Mouse (Mus musculus) forebrain, embryonic 16.5 days (tissue): ENCODE measurements around the gene Scand1. TPM values are rescaled to one million over a fixed set of nuclear protein-coding genes. Genes with fewer than 3 reads are reported as not detected.

Experiments
- ATAC-seq: fragments of 200-750 bp; cut with Nextera tagmentation; 2 replicates; pipeline ENCODE4 v1.8.0; 2017; ENCODE audit warnings: mild to moderate bottlenecking, moderate library complexity
- H3K27ac ChIP-seq: fragments of 300-500 bp; sonication (generic); 2 replicates; pipeline ENCODE4 v1.5.1; 2014; ENCODE audit warnings: low read length, control low read depth
- H3K27me3 ChIP-seq: fragments of 300-500 bp; sonication (generic); replicated peaks from 2 replicates; pipeline ENCODE4 v1.6.1; 2014; ENCODE audit warnings: low read length; ENCODE audit not compliant: control insufficient read depth, insufficient read depth
- H3K36me3 ChIP-seq: fragments of 300-500 bp; sonication (generic); 2 replicates; pipeline ENCODE4 v1.6.1; 2014; ENCODE audit not compliant: control insufficient read depth, insufficient read depth
- H3K4me1 ChIP-seq: fragments of 300-500 bp; sonication (generic); replicated peaks from 2 replicates; pipeline ENCODE4 v1.6.1; 2014; ENCODE audit warnings: low read length; ENCODE audit not compliant: control insufficient read depth, insufficient read depth
- H3K4me2 ChIP-seq: fragments of 300-500 bp; sonication (generic); 2 replicates; pipeline ENCODE4 v1.6.1; 2014; ENCODE audit warnings: mild to moderate bottlenecking, low read length, control low read depth
- H3K4me3 ChIP-seq: fragments of 300-500 bp; sonication (generic); replicated peaks from 2 replicates; pipeline ENCODE4 v1.5.1; 2014; ENCODE audit warnings: mild to moderate bottlenecking, low read length, control low read depth
- H3K9ac ChIP-seq: fragments of 300-500 bp; sonication (generic); replicated peaks from 2 replicates; pipeline ENCODE4 v1.6.1; 2014; ENCODE audit warnings: low read depth, low read length, control low read depth
- H3K9me3 ChIP-seq: fragments of 300-500 bp; sonication (generic); 2 replicates; pipeline ENCODE4 v1.6.1; 2016; ENCODE audit warnings: low read length; ENCODE audit not compliant: control insufficient read depth
- WGBS: fragments of 180-500 bp; shearing (Covaris S2); extraction: QIAGEN DNeasy Blood & Tissue Kit; methylation state at CpG from one replicate; pipeline ENCODE4 v1.1.7; 2014; 5-methylcytosine and 5-hydroxymethylcytosine counted together
- polyA plus RNA-seq: library from polyadenylated mRNA; unstranded; fragments of >200 nt; fragmentation: Nextera tagmentation; extraction: Ambion mirVana; gene quantifications from 2 replicates; pipeline ENCODE4 v1.2.1, GENCODE M21; 2015

Scand1 gene
- polyA plus RNA-seq, 1 experiment from 2014 or later: 60.6 TPM

GRCm38 (mm10) chr2:156310945-156311344 lies 1.6 kb downstream of the Scand1 start:
- peaks cover 12% of the 10 kb centered on the region for H3K4me1 ChIP-seq
- no peak overlapping the region for H3K27ac ChIP-seq
- no peak overlapping the region for H3K9ac ChIP-seq
- H3K9me3 ChIP-seq: no peaks in the 10 kb centered on the region
- H3K4me3 ChIP-seq: no peak overlapping the region
- H3K27me3 ChIP-seq: no peaks in the 10 kb centered on the region
- H3K36me3 ChIP-seq: no peaks in the 10 kb centered on the region
- no peak for ATAC-seq
- peak overlapping the region; percentile 81; the same call in 1 of the 2 replicates for H3K4me2 ChIP-seq
- WGBS: 92% methylated on average over 5 of the region's 5 CpGs

- Histone ChIP-seq H3K4me1 (peaks cover 12% of the 10 kb centered on the region), H3K9ac (no peak overlapping the region), H3K9me3 (no peaks in the 10 kb centered on the region), H3K27me3 (no peaks in the 10 kb centered on the region), H3K4me3 (no peak overlapping the region), H3K36me3 (no peaks in the 10 kb centered on the region), H3K4me2 (no peak overlapping the region), H3K27ac (no peak overlapping the region)
- ATAC-seq: no peak
- 98% methylated on average over 5 of the region's 5 CpGs for WGBS
Measured at GRCm38 (mm10) chr2:156310455-156310854, 2.0 kb downstream of the Scand1 start.

GRCm38 (mm10) chr2:156309948-156310347 lies 2.6 kb downstream of the Scand1 start:
- no peak overlapping the region for H3K4me3 ChIP-seq
- H3K27me3 ChIP-seq: no peaks in the 10 kb centered on the region
- H3K36me3 ChIP-seq: no peaks in the 10 kb centered on the region
- peaks cover 12% of the 10 kb centered on the region for H3K4me1 ChIP-seq
- 97% methylated on average over 5 of the region's 5 CpGs for WGBS
- no peak overlapping the region for H3K4me2 ChIP-seq
- no peak overlapping the region for H3K9ac ChIP-seq
- ATAC-seq: no peak
- no peaks in the 10 kb centered on the region for H3K9me3 ChIP-seq
- H3K27ac ChIP-seq: no peak overlapping the region

GRCm38 (mm10) chr2:156307261-156307660 lies 5.2 kb downstream of the Scand1 start:
- Histone ChIP-seq H3K9me3 (no peaks in the 10 kb centered on the region), H3K27me3 (no peaks in the 10 kb centered on the region), H3K9ac (no peak overlapping the region), H3K4me3 (no peak overlapping the region), H3K36me3 (0 out of 2 replicates have a peak, but pooled peaks cover 2% of the 10 kb centered on the region), H3K27ac (no peak overlapping the region), H3K4me2 (no peak overlapping the region), H3K4me1 (peaks cover 6% of the 10 kb centered on the region)
- 56% methylated on average over 5 of the region's 5 CpGs for WGBS
- ATAC-seq: no peak

GRCm38 (mm10) chr2:156305818-156306217 lies 6.7 kb downstream of the Scand1 start:
- H3K36me3 ChIP-seq: peaks cover 4% of the 10 kb centered on the region; the same call in 1 of the 2 replicates

GRCm38 (mm10) chr2:156304351-156304750 lies 8.2 kb downstream of the Scand1 start:
- Histone ChIP-seq H3K9me3 (no peaks in the 10 kb centered on the region), H3K4me2 (no peak overlapping the region), H3K27ac (no peak overlapping the region), H3K36me3 (peaks cover 5% of the 10 kb centered on the region; the same call in 1 of the 2 replicates), H3K4me1 (no peaks in the 10 kb centered on the region), H3K4me3 (no peak overlapping the region), H3K27me3 (no peaks in the 10 kb centered on the region), H3K9ac (no peak overlapping the region)
- no peak for ATAC-seq
- 95% methylated on average over 4 of the region's 4 CpGs for WGBS

More at GRCm38 (mm10) chr2:156305818-156306217, 6.7 kb downstream of the Scand1 start:
- no peaks in the 10 kb centered on the region for H3K27me3 ChIP-seq
- H3K9ac ChIP-seq: no peak overlapping the region
- 95% methylated on average over 2 of the region's 2 CpGs for WGBS
- no peak overlapping the region for H3K4me3 ChIP-seq
- no peaks in the 10 kb centered on the region for H3K9me3 ChIP-seq
- no peak overlapping the region for H3K4me2 ChIP-seq
- H3K27ac ChIP-seq: no peak overlapping the region
- ATAC-seq: no peak; the same call in 1 of the 2 replicates
- H3K4me1 ChIP-seq: no peaks in the 10 kb centered on the region

GRCm38 (mm10) chr2:156302063-156302462 lies 10.4 kb downstream of the Scand1 start:
- no peaks in the 10 kb centered on the region for H3K4me1 ChIP-seq
- no peak overlapping the region for H3K4me3 ChIP-seq
- no peak for ATAC-seq
- peaks cover 11% of the 10 kb centered on the region for H3K36me3 ChIP-seq
- WGBS: 87% methylated on average over 4 of the region's 4 CpGs
- H3K27me3 ChIP-seq: no peaks in the 10 kb centered on the region
- no peaks in the 10 kb centered on the region for H3K9me3 ChIP-seq
- no peak overlapping the region for H3K9ac ChIP-seq
- no peak overlapping the region for H3K27ac ChIP-seq
- no peak overlapping the region for H3K4me2 ChIP-seq

GRCm38 (mm10) chr2:156298458-156298857 lies 14.0 kb downstream of the Scand1 start:
- Histone ChIP-seq H3K9me3 (no peaks in the 10 kb centered on the region), H3K27me3 (no peaks in the 10 kb centered on the region), H3K4me2 (no peak overlapping the region), H3K4me1 (no peaks in the 10 kb centered on the region), H3K9ac (no peak overlapping the region), H3K27ac (no peak overlapping the region), H3K4me3 (no peak overlapping the region), H3K36me3 (peaks cover 24% of the 10 kb centered on the region)
- 85% methylated on average over 7 of the region's 7 CpGs for WGBS
- ATAC-seq: no peak

- H3K9ac ChIP-seq: no peak overlapping the region
- H3K4me2 ChIP-seq: no peak overlapping the region
- H3K27ac ChIP-seq: no peak overlapping the region
- H3K9me3 ChIP-seq: no peaks in the 10 kb centered on the region
- H3K4me3 ChIP-seq: no peak overlapping the region
- H3K4me1 ChIP-seq: no peaks in the 10 kb centered on the region
- peaks cover 25% of the 10 kb centered on the region for H3K36me3 ChIP-seq
- 94% methylated on average over 3 of the region's 3 CpGs for WGBS
- ATAC-seq: no peak
- no peaks in the 10 kb centered on the region for H3K27me3 ChIP-seq
Measured at GRCm38 (mm10) chr2:156297653-156298052, 14.9 kb downstream of the Scand1 start.

- WGBS: 98% methylated on average over 3 of the region's 3 CpGs
Measured at GRCm38 (mm10) chr2:156296190-156296589, 16.3 kb downstream of the Scand1 start.

More at GRCm38 (mm10) chr2:156296190-156296589, 16.3 kb downstream of the Scand1 start:
- Histone ChIP-seq H3K27me3 (no peaks in the 10 kb centered on the region), H3K36me3 (peaks cover 26% of the 10 kb centered on the region), H3K9me3 (no peaks in the 10 kb centered on the region), H3K4me2 (no peak overlapping the region), H3K9ac (no peak overlapping the region), H3K27ac (no peak overlapping the region), H3K4me3 (no peak overlapping the region), H3K4me1 (no peaks in the 10 kb centered on the region)
- ATAC-seq: no peak
